Mouse (Mus musculus): ENCODE results near the gene Fam107b.

DNA sequence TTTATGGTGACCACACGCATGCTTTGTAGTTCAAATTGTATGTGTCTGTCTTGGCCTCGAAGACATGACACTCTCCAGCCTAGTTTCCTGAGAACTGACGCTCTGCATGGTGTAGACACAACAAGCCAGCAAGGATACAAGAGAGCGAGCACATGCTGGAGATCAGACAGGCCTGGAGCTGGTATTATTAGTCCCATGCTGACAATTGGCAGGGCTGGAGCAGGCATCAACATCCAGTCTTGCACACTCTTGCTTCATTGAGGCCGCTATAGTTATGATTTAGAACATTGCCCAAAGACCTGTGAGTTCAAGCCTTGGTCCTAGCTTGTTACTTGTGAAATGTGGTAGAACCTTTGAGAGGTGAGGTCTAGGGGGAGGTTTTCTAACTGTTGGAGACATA lies 66.5 kb downstream of the Fam107b start:
- TF ChIP-seq CTCF (IDR thresholded peaks at IDR 0.05; ENCODE audit: borderline replicate concordance, extremely low read depth, insufficient read depth, insufficient read length): no peak
- no peak for TF ChIP-seq POLR2A (IDR thresholded peaks at IDR 0.05; ENCODE audit: borderline replicate concordance, extremely low read depth, insufficient read depth, insufficient read length, poor library complexity, severe bottlenecking)
